Mouse (Mus musculus): Measurements from ENCODE around the gene Mertk. TPM values are rescaled to one million over a fixed set of nuclear protein-coding genes. Genes with fewer than 3 reads are reported as not detected.

The Mertk gene
- polyA plus RNA-seq, 1 experiment from 2014 or later = 6.5 TPM

- no peaks in the 10 kb centered on the region for H3K36me3 ChIP-seq
- peak; percentile 90 for ATAC-seq (ENCODE audit: low FRiP score)
- peak overlapping the region; percentile 66; the same call in 1 of the 2 replicates for H3K27ac ChIP-seq
- H3K27me3 ChIP-seq = peaks cover 12% of the 10 kb centered on the region
- peak overlapping the region; percentile 77 for H3K4me2 ChIP-seq (replicated peaks)
- H3K4me3 ChIP-seq = peak overlapping the region; percentile 50
- no peaks in the 10 kb centered on the region for H3K9me3 ChIP-seq (replicated peaks)
- peaks cover 19% of the 10 kb centered on the region for H3K4me1 ChIP-seq
- peak overlapping the region; percentile 65 for H3K9ac ChIP-seq
- under 1% methylated on average over 14 of the region's 14 CpGs for WGBS
Measured at GRCm38 (mm10) chr2:128698140-128698692, 540 bp upstream of the Mertk start.

DNA sequence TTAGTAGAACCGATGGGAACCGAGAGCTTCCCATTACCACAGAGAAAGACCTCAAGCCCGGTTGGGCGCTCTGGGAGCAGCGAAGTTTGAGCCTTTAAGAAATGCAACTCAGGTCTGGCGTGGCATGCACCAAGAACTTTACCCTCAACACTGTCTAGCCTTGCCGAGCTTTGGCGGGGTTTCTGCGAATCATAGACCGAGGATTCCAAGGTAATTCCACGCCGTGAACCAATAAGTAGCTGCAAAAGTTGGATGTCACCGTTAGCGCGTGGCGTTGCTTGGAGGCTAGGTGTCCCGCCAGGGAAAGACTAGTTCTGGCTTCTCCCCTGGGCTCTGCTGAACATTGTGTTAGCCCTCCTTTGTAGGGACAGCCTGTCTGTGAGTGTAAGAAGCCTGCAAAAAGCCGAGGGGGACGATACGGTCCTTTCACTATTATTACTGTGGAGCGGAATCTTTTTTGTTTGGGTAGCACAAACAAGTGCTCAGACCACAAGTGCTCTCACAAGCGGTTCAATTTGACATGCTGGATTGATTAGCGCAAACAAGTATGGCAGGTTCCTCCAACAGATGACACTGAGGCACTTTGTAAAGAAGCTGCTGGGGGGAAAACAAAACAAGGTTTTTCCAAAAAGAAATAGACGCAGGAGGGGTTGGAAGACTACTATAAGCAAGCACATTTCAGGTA is 587 bp downstream of the Mertk start:
- H3K4me2 ChIP-seq (replicated peaks) = peak overlapping the region; percentile 77
- under 1% methylated on average over 24 of the region's 24 CpGs for WGBS
- H3K9me3 ChIP-seq (replicated peaks) = no peaks in the 10 kb centered on the region
- H3K27ac ChIP-seq = peak overlapping the region; percentile 60
- H3K27me3 ChIP-seq = peaks cover 12% of the 10 kb centered on the region
- peak overlapping the region; percentile 50 for H3K4me3 ChIP-seq
- H3K36me3 ChIP-seq = no peaks in the 10 kb centered on the region
- peak; percentile 39 for ATAC-seq (ENCODE audit: low FRiP score)
- H3K9ac ChIP-seq = peak overlapping the region; percentile 65
- H3K4me1 ChIP-seq = peaks cover 19% of the 10 kb centered on the region

GRCm38 (mm10) chr2:128704474-128704873 is 5.7 kb downstream of the Mertk start:
- H3K36me3 ChIP-seq = no peaks in the 10 kb centered on the region
- no peak overlapping the region for H3K4me3 ChIP-seq
- ATAC-seq (ENCODE audit: low FRiP score) = no peak
- H3K27ac ChIP-seq = no peak overlapping the region
- no peak overlapping the region for H3K9ac ChIP-seq
- peaks cover 2% of the 10 kb centered on the region; the same call in 1 of the 2 replicates for H3K4me1 ChIP-seq
- peaks cover 2% of the 10 kb centered on the region; the same call in 1 of the 2 replicates for H3K27me3 ChIP-seq
- H3K4me2 ChIP-seq (replicated peaks) = no peak overlapping the region
- no peaks in the 10 kb centered on the region for H3K9me3 ChIP-seq (replicated peaks)
- 95% methylated on average over 3 of the region's 3 CpGs for WGBS

GRCm38 (mm10) chr2:128709264-128709663 is 10.5 kb downstream of the Mertk start:
- WGBS = 50% methylated on average over 6 of the region's 6 CpGs
- no peak overlapping the region for H3K4me3 ChIP-seq

GRCm38 (mm10) chr2:128710609-128711008 is 11.9 kb downstream of the Mertk start:
- Histone ChIP-seq H3K9me3 (replicated peaks) (no peaks in the 10 kb centered on the region), H3K27ac (no peak overlapping the region), H3K36me3 (no peaks in the 10 kb centered on the region), H3K4me1 (peaks cover 8% of the 10 kb centered on the region; the same call in 1 of the 2 replicates), H3K4me2 (replicated peaks) (no peak overlapping the region), H3K9ac (no peak overlapping the region), H3K27me3 (no peaks in the 10 kb centered on the region), H3K4me3 (no peak overlapping the region)
- WGBS = 80% methylated on average over 6 of the region's 6 CpGs
- no peak for ATAC-seq (ENCODE audit: low FRiP score)

More at GRCm38 (mm10) chr2:128709264-128709663, 10.5 kb downstream of the Mertk start:
- no peaks in the 10 kb centered on the region for H3K9me3 ChIP-seq (replicated peaks)
- no peaks in the 10 kb centered on the region for H3K36me3 ChIP-seq
- no peak overlapping the region for H3K9ac ChIP-seq
- no peak overlapping the region for H3K4me2 ChIP-seq (replicated peaks)
- H3K4me1 ChIP-seq = peaks cover 2% of the 10 kb centered on the region; the same call in 1 of the 2 replicates
- H3K27ac ChIP-seq = no peak overlapping the region
- no peaks in the 10 kb centered on the region for H3K27me3 ChIP-seq
- no peak for ATAC-seq (ENCODE audit: low FRiP score)

DNA sequence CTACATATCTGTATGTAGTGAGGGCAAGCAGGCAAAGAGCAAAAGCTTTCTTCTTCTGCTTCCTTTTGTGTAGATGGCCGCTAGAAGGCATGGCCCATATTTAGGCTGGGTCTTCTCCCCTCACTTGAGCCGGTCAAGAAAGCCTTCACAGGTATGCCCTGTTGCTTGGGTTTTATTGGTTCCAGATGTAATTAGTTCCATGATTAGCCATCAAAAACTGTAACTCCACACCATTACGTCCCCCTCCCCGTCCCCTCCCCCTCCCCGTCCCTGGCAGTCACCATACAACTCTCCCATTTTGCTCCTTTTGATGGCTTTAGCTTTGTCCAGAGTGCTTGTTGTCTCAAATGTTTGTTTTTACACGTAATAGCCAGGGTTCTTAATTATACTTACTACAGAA is 14.2 kb downstream of the Mertk start:
- no peak overlapping the region for H3K4me3 ChIP-seq
- H3K9ac ChIP-seq = no peak overlapping the region
- H3K36me3 ChIP-seq = no peaks in the 10 kb centered on the region
- peaks cover 10% of the 10 kb centered on the region; the same call in 1 of the 2 replicates for H3K4me1 ChIP-seq
- H3K27me3 ChIP-seq = no peaks in the 10 kb centered on the region
- ATAC-seq (ENCODE audit: low FRiP score) = no peak
- no peaks in the 10 kb centered on the region for H3K9me3 ChIP-seq (replicated peaks)
- H3K4me2 ChIP-seq (replicated peaks) = no peak overlapping the region
- 63% methylated on average over 6 of the region's 6 CpGs for WGBS
- peak overlapping the region; percentile 0; the same call in 1 of the 2 replicates for H3K27ac ChIP-seq

DNA sequence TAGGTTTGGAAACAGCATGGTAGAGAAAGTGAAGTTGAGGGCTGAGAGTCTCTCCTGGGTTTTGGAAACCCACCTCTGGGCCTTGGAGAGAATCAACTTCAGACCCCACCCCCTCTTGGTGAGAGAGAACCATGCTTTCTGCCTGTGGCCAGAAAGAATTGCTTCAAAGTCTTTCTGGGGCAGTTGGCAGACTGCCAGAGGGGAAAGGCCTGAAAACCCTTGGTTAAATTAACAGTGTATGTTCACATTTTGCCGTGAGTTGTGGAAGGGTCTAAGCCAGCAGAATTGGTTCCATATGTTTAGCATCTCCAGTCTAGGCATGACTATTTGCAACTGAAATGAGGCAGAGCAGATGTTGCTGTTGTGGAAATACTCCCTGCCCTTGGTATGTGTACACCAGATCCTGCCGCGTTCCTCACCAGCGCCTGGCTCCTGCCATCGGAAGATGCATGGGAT is 14.8 kb downstream of the Mertk start:
- no peak for ATAC-seq (ENCODE audit: low FRiP score)
- Histone ChIP-seq H3K27ac (peak overlapping the region; percentile 45), H3K4me2 (replicated peaks) (no peak overlapping the region), H3K9ac (no peak overlapping the region), H3K4me3 (no peak overlapping the region), H3K36me3 (no peaks in the 10 kb centered on the region), H3K27me3 (no peaks in the 10 kb centered on the region), H3K9me3 (replicated peaks) (no peaks in the 10 kb centered on the region), H3K4me1 (peaks cover 10% of the 10 kb centered on the region; the same call in 1 of the 2 replicates)
- 59% methylated on average over 5 of the region's 5 CpGs for WGBS

DNA sequence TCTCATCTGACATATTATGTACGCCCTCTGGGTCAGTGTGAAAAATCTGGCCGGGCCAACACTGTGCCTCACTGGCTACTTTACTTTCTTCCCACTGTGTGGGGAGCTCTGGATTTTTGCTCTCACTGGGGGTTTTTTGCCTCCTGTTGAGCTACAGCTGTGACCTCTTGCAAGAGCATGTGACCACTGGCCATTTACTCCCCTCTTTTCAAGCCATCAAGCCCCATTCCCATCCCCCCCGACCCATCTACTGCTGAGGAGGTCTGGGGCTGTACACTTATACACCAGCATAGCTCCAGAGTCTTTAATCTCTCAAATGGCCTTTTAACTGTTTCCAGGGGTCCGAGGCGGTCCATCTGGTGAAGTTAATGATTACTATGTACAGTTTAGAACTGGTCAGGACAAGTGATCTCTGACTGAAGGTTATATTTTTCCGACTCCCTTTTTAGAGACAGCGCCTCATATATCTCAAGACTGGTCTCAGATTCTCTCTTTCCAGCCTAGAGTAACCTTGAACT is 16.0 kb downstream of the Mertk start:
- no peak for ATAC-seq (ENCODE audit: low FRiP score)
- Histone ChIP-seq H3K27me3 (no peaks in the 10 kb centered on the region), H3K4me1 (peaks cover 10% of the 10 kb centered on the region; the same call in 1 of the 2 replicates), H3K36me3 (no peaks in the 10 kb centered on the region), H3K27ac (peak overlapping the region; percentile 45), H3K9ac (no peak overlapping the region), H3K4me3 (no peak overlapping the region), H3K9me3 (replicated peaks) (no peaks in the 10 kb centered on the region), H3K4me2 (replicated peaks) (no peak overlapping the region)
- WGBS = 61% methylated on average over 7 of the region's 7 CpGs

DNA sequence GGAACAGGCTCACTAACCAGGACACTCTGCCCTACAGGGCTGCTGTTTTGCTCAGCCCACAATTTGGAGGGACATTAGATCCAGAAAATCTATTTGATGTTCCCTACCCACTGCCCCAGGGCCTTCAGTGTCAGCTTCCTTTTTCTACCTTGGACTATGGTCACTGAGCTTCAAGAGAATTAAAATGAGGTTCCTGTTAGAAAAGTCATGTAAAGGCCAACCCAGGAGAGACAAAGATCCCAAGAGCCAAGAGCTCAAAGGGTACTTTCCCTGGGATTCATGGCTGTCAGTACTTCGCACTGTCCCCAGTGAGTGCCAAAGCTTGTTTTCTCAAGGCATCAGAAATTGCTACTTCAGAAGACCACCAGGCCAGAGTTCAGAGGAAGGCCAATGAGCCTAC is 17.2 kb downstream of the Mertk start:
- no peak for ATAC-seq (ENCODE audit: low FRiP score)
- Histone ChIP-seq H3K4me1 (peaks cover 10% of the 10 kb centered on the region; the same call in 1 of the 2 replicates), H3K9me3 (replicated peaks) (no peaks in the 10 kb centered on the region; the same call in 1 of the 2 replicates), H3K4me2 (replicated peaks) (no peak overlapping the region), H3K27me3 (no peaks in the 10 kb centered on the region), H3K27ac (no peak overlapping the region), H3K4me3 (no peak overlapping the region), H3K36me3 (no peaks in the 10 kb centered on the region), H3K9ac (no peak overlapping the region)
- 88% methylated on average over 1 of the region's 1 CpGs for WGBS

DNA sequence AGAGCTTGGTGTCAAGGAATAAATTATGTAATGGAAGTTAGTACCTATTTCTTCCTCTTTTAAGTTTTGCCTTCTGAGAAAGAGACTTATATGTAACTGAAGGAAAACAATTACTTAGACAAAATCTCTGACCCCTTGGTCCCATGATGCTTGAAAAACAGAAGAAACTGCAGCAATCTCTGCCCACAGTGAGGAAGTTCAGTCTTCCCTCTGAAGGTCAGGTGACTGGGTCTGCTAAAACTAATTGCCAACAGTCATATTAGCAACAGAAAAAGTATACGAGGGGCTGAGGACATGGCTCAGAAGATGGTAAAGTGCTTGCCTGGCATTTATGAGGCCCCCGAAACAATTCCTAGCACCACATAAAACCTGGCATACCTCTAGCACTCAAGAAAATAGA is 20.6 kb downstream of the Mertk start:
- WGBS = 89% methylated on average over 2 of the region's 2 CpGs

DNA sequence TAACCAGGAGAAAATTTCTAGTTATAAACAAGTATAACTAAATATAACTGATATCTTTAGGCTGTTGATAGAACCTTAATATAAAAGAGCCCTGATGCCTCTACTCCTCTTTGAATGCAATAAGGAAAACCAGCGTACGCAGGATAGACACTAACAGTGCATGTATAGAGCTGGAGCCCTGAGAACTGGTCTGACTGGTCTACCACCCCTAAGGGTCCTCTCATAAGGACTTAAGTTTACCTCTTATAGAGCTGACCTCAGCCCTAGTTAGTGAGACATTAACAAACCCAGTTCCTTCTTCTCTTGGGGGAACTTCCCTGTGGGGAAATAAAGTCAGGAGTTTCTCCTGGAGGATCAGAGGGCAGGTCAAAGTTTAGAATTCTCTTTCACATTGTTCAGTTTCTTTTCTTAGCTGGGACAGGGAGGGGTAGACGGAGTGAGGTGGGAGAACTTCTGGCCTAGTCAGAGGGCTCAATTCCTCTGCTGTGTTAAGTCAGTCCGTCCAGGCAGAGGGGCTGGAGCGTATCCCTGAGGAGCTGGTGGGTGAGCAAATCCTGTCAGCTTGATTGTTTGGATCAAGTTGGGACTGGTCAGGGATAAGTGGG is 23.5 kb downstream of the Mertk start:
- WGBS = 90% methylated on average over 5 of the region's 5 CpGs
- Histone ChIP-seq H3K4me2 (replicated peaks) (no peak overlapping the region), H3K9ac (no peak overlapping the region), H3K4me3 (no peak overlapping the region), H3K27me3 (no peaks in the 10 kb centered on the region), H3K9me3 (replicated peaks) (no peaks in the 10 kb centered on the region; the same call in 1 of the 2 replicates), H3K27ac (no peak overlapping the region), H3K36me3 (no peaks in the 10 kb centered on the region), H3K4me1 (no peaks in the 10 kb centered on the region)
- ATAC-seq (ENCODE audit: low FRiP score) = no peak

More for the DNA sequence above, 20.6 kb downstream of the Mertk start:
- no peaks in the 10 kb centered on the region for H3K36me3 ChIP-seq
- no peaks in the 10 kb centered on the region; the same call in 1 of the 2 replicates for H3K9me3 ChIP-seq (replicated peaks)
- no peaks in the 10 kb centered on the region for H3K27me3 ChIP-seq
- H3K4me2 ChIP-seq (replicated peaks) = no peak overlapping the region
- H3K27ac ChIP-seq = no peak overlapping the region
- ATAC-seq (ENCODE audit: low FRiP score) = no peak
- H3K4me3 ChIP-seq = no peak overlapping the region
- H3K9ac ChIP-seq = no peak overlapping the region
- peaks cover 8% of the 10 kb centered on the region; the same call in 1 of the 2 replicates for H3K4me1 ChIP-seq

DNA sequence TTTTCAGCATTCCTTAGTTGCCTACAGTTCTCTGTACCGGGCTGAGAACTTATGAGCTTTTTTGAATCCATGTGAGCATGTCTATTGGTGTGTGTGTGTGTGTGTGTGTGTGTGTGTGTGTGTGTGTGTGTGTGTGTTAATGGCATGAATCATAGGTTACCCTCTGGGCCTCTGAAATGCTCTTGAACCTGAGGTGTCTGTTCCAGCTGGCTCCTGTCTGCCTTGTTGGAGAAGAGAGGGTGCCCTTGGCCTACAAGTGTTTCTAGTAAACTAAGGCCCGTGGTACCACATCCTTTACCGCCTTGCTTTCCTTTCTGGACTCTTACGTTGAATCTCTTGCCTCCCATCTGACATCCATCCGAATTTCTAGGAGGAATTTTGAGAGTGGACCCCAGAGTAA is 27.3 kb downstream of the Mertk start:
- no peaks in the 10 kb centered on the region; the same call in 1 of the 2 replicates for H3K9me3 ChIP-seq (replicated peaks)
- no peak overlapping the region for H3K4me2 ChIP-seq (replicated peaks)
- no peak overlapping the region for H3K9ac ChIP-seq
- no peaks in the 10 kb centered on the region for H3K4me1 ChIP-seq
- 89% methylated on average over 5 of the region's 5 CpGs for WGBS
- no peaks in the 10 kb centered on the region for H3K36me3 ChIP-seq
- no peak for ATAC-seq (ENCODE audit: low FRiP score)
- H3K4me3 ChIP-seq = no peak overlapping the region
- H3K27ac ChIP-seq = no peak overlapping the region
- H3K27me3 ChIP-seq = no peaks in the 10 kb centered on the region
